Mouse (Mus musculus) forelimb bud, embryonic 11.5 days (tissue): ENCODE data around the gene Clrn2.

Experiments
- DNase-seq: peaks from one replicate; pipeline ENCODE4 v3.0.0-alpha.2; 2012; ENCODE audit warnings: low read depth, low spot score

Gene Clrn2

GRCm38 (mm10) chr5:45449831-45450716, 3.5 kb upstream of the Clrn2 start, which contains the start of gene Qdpr:
TSS of gene Qdpr (minus strand) at chr5:45450236.
- peak; percentile 99 for DNase-seq

- no peak for DNase-seq
Measured at GRCm38 (mm10) chr5:45454456-45454855, 905 bp downstream of the Clrn2 start.

- DNase-seq: no peak
Measured at GRCm38 (mm10) chr5:45472880-45473450, 19.4 kb downstream of the Clrn2 start.

- no peak for DNase-seq
Measured at GRCm38 (mm10) chr5:45473521-45473920, 20.0 kb downstream of the Clrn2 start.

GRCm38 (mm10) chr5:45474215-45474614, 20.7 kb downstream of the Clrn2 start:
- peak; percentile 76 for DNase-seq

- DNase-seq: no peak
Measured at GRCm38 (mm10) chr5:45474758-45475157, 21.2 kb downstream of the Clrn2 start.

GRCm38 (mm10) chr5:45475771-45476170, 22.2 kb downstream of the Clrn2 start:
- DNase-seq: no peak

- DNase-seq: no peak
Measured at GRCm38 (mm10) chr5:45476288-45476687, 22.7 kb downstream of the Clrn2 start.

GRCm38 (mm10) chr5:45477601-45478000, 24.1 kb downstream of the Clrn2 start:
- DNase-seq: no peak

- DNase-seq: no peak
Measured at GRCm38 (mm10) chr5:45480066-45480465, 26.5 kb downstream of the Clrn2 start.

- no peak for DNase-seq
Measured at GRCm38 (mm10) chr5:45481125-45481524, 27.6 kb downstream of the Clrn2 start.

- DNase-seq: no peak
Measured at GRCm38 (mm10) chr5:45482607-45483006, 29.1 kb downstream of the Clrn2 start.

GRCm38 (mm10) chr5:45483654-45484053, 30.1 kb downstream of the Clrn2 start:
- no peak for DNase-seq

GRCm38 (mm10) chr5:45491776-45492175, 38.2 kb downstream of the Clrn2 start:
- no peak for DNase-seq

GRCm38 (mm10) chr5:45493191-45494092, 39.9 kb downstream of the Clrn2 start, which contains the start of gene Lap3:
TSS of gene Lap3 (plus strand) at chr5:45493374.
- peak; percentile 96 for DNase-seq

- DNase-seq: no peak
Measured at GRCm38 (mm10) chr5:45494093-45494755, 40.7 kb downstream of the Clrn2 start.

GRCm38 (mm10) chr5:45495429-45495975, 42.0 kb downstream of the Clrn2 start:
- no peak for DNase-seq

GRCm38 (mm10) chr5:45496042-45496441, 42.5 kb downstream of the Clrn2 start:
- no peak for DNase-seq

GRCm38 (mm10) chr5:45496479-45496878, 42.9 kb downstream of the Clrn2 start:
- DNase-seq: no peak

- no peak for DNase-seq
Measured at GRCm38 (mm10) chr5:45496930-45497550, 43.5 kb downstream of the Clrn2 start.

- no peak for DNase-seq
Measured at GRCm38 (mm10) chr5:45497564-45497963, 44.0 kb downstream of the Clrn2 start.
